Comparison of ENCODE assay signal across 9 mouse cellular contexts in genomic region chr6:61382526-61382925, GRCm38 (mm10).
DNase-seq lines count a peak whose midpoint lies in the region; ATAC-seq and TF ChIP-seq lines count a peak whose summit lies in the region.
"Had no signal": no experiment of that assay in that cellular context is flagged by ENCODE, and none has a peak within 500 bp of the region (broad histone marks: within the 10 kb centered on the region; RNA-seq: fewer than 3 reads in every experiment).

No protein-coding gene starts in this region.

- no peak; the same call in 1 of the 2 replicates for ATAC-seq in lung, postnatal 0 days
- peak; percentile 83 for ATAC-seq in forebrain, postnatal 0 days

- no peak overlapping the region for H3K4me3 ChIP-seq in lung, postnatal 0 days (ENCODE audit: low read depth, low read length)
- H3K4me3 ChIP-seq in forebrain, postnatal 0 days (ENCODE audit: low read depth, low read length): no peak overlapping the region
- no peak overlapping the region for H3K4me3 ChIP-seq in heart, embryonic 10.5 days
- H3K4me3 ChIP-seq: limb, embryonic 15.5 days had no signal

- no peak for TF ChIP-seq EP300 in lung, postnatal 0 days (IDR thresholded peaks at IDR 0.05)

- H3K27me3 ChIP-seq in lung, postnatal 0 days (replicated peaks; ENCODE audit: insufficient read depth, low read length): no peaks in the 10 kb centered on the region
- H3K27me3 ChIP-seq in forebrain, postnatal 0 days (ENCODE audit: insufficient read depth, low read length): no peaks in the 10 kb centered on the region
- no peaks in the 10 kb centered on the region for H3K27me3 ChIP-seq in heart, embryonic 10.5 days (ENCODE audit: insufficient read depth, poor library complexity, severe bottlenecking)
- H3K27me3 ChIP-seq: limb, embryonic 15.5 days had no signal

- H3K9ac ChIP-seq in lung, postnatal 0 days (replicated peaks; ENCODE audit: low read depth): no peak overlapping the region
- no peak overlapping the region for H3K9ac ChIP-seq in forebrain, postnatal 0 days
- H3K9ac ChIP-seq: limb, embryonic 15.5 days had no signal

- 14% methylated on average over 3 of the region's 3 CpGs for WGBS in lung, postnatal 0 days
- 26% methylated on average over 3 of the region's 3 CpGs for WGBS in forebrain, postnatal 0 days
- WGBS in heart, embryonic 10.5 days: 21% methylated on average over 3 of the region's 3 CpGs

- peak; percentile 3 for DNase-seq in heart, adult 8-10 months (ENCODE audit: low spot score)
- no peak for DNase-seq in heart, postnatal 25 days (ENCODE audit: low spot score)
- peak; percentile 48 for DNase-seq in lung, postnatal 0 days (ENCODE audit: low spot score)
- no peak for DNase-seq in lung, postnatal 25 days (ENCODE audit: low spot score)
- DNase-seq in forebrain, postnatal 0 days: peak; percentile 73
- peak; percentile 34 for DNase-seq in retina, postnatal 7 days (ENCODE audit: low read depth, low spot score)
- no peak for DNase-seq in heart, embryonic 10.5 days (ENCODE audit: low spot score)
- DNase-seq in gastrocnemius, adult 18-20 months (ENCODE audit: low spot score): no peak

- no peaks in the 10 kb centered on the region for H3K36me3 ChIP-seq in lung, postnatal 0 days (ENCODE audit: insufficient read depth, low read length)
- no peaks in the 10 kb centered on the region for H3K36me3 ChIP-seq in forebrain, postnatal 0 days (ENCODE audit: insufficient read depth)
- no peaks in the 10 kb centered on the region for H3K36me3 ChIP-seq in heart, embryonic 10.5 days
- H3K36me3 ChIP-seq: limb, embryonic 15.5 days had no signal

- no peak overlapping the region for H3K27ac ChIP-seq in lung, postnatal 0 days (ENCODE audit: low read length)
- no peak overlapping the region for H3K27ac ChIP-seq in forebrain, postnatal 0 days (ENCODE audit: low read depth, low read length)
- no peak overlapping the region for H3K27ac ChIP-seq in heart, embryonic 10.5 days
- H3K27ac ChIP-seq: limb, embryonic 15.5 days had no signal

- intact Hi-C loops in heart, postnatal 25 days (cut with DNase I): no loop called here

- peak; percentile 66 for TF ChIP-seq CTCF in lung, postnatal 0 days (IDR thresholded peaks at IDR 0.05)
- peak; percentile 75 for TF ChIP-seq CTCF in forebrain, postnatal 0 days (IDR thresholded peaks at IDR 0.05; ENCODE audit: low read depth)

- no peaks in the 10 kb centered on the region for H3K4me1 ChIP-seq in lung, postnatal 0 days (ENCODE audit: insufficient read depth, low read depth, low read length)
- H3K4me1 ChIP-seq in forebrain, postnatal 0 days (ENCODE audit: insufficient read depth): no peaks in the 10 kb centered on the region
- H3K4me1 ChIP-seq in heart, embryonic 10.5 days: no peaks in the 10 kb centered on the region
- H3K4me1 ChIP-seq: limb, embryonic 15.5 days had no signal

- H3K4me2 ChIP-seq in lung, postnatal 0 days (replicated peaks; ENCODE audit: low read depth, low read length): no peak overlapping the region
- no peak overlapping the region for H3K4me2 ChIP-seq in forebrain, postnatal 0 days (ENCODE audit: low read depth)
- H3K4me2 ChIP-seq: limb, embryonic 15.5 days had no signal

- H3K9me3 ChIP-seq in lung, postnatal 0 days (ENCODE audit: low read length): no peaks in the 10 kb centered on the region
- no peaks in the 10 kb centered on the region for H3K9me3 ChIP-seq in forebrain, postnatal 0 days (ENCODE audit: low read length)
- no peaks in the 10 kb centered on the region for H3K9me3 ChIP-seq in heart, embryonic 10.5 days
- H3K9me3 ChIP-seq: limb, embryonic 15.5 days had no signal

Comparison
In these comparisons a context has a peak if more than half of its experiments do, and no peak if none do; other contexts are left out.
1. DNase-seq: peak in heart, adult 8-10 months (single experiment), lung, postnatal 0 days (single experiment), forebrain, postnatal 0 days (single experiment) and retina, postnatal 7 days (single experiment); none in heart, postnatal 25 days (single experiment), lung, postnatal 25 days (single experiment), heart, embryonic 10.5 days (single experiment) and gastrocnemius, adult 18-20 months (single experiment).